Mouse (Mus musculus) embryonic facial prominence, embryonic 12.5 days (tissue): Measurements from ENCODE around the gene Fastkd5. TPM values are rescaled to one million over a fixed set of nuclear protein-coding genes. Genes with fewer than 3 reads are reported as not detected.
"Not testable (repeated sequence)": the region's sequence is repeated elsewhere in the genome, so short reads cannot be mapped to it uniquely, and the experiment has no call there.

Experiments
- ATAC-seq: fragments of 200-750 bp; cut with Nextera tagmentation; 2 replicates; pipeline ENCODE4 v1.8.0; 2017; ENCODE audit not compliant: insufficient number of reproducible peaks, insufficient read depth, low FRiP score, low TSS enrichment
- H3K27ac ChIP-seq: fragments of 300-500 bp; sonication (generic); 2 replicates; pipeline ENCODE4 v1.5.1; 2016; ENCODE audit warnings: mild to moderate bottlenecking
- H3K27me3 ChIP-seq: fragments of 300-500 bp; sonication (generic); 2 replicates; pipeline ENCODE4 v1.6.1; 2016; ENCODE audit warnings: mild to moderate bottlenecking, moderate library complexity
- H3K36me3 ChIP-seq: fragments of 300-500 bp; sonication (generic); 2 replicates; pipeline ENCODE4 v1.6.1; 2016; ENCODE audit warnings: mild to moderate bottlenecking
- H3K4me1 ChIP-seq: fragments of 300-500 bp; sonication (generic); 2 replicates; pipeline ENCODE4 v1.6.1; 2016
- H3K4me2 ChIP-seq: fragments of 300-500 bp; sonication (generic); replicated peaks from 2 replicates; pipeline ENCODE4 v1.6.1; 2016; ENCODE audit warnings: mild to moderate bottlenecking, moderate library complexity
- H3K4me3 ChIP-seq: fragments of 300-500 bp; sonication (generic); 2 replicates; pipeline ENCODE4 v1.5.1; 2016; ENCODE audit warnings: mild to moderate bottlenecking
- H3K9ac ChIP-seq: fragments of 300-500 bp; sonication (generic); 2 replicates; pipeline ENCODE4 v1.6.1; 2016; ENCODE audit warnings: mild to moderate bottlenecking, moderate library complexity
- H3K9me3 ChIP-seq: fragments of 300-500 bp; sonication (generic); 2 replicates; pipeline ENCODE4 v1.6.1; 2016; ENCODE audit warnings: mild to moderate bottlenecking, moderate library complexity
- WGBS: fragments of 180-500 bp; shearing (Covaris S2); methylation state at CpG from one replicate; pipeline ENCODE4 v1.1.7; 2016; 5-methylcytosine and 5-hydroxymethylcytosine counted together
- polyA plus RNA-seq: library from polyadenylated mRNA; unstranded; fragments of >200 nt; fragmentation: Nextera tagmentation; extraction: Ambion mirVana; gene quantifications from 2 replicates; pipeline ENCODE4 v1.2.1, GENCODE M21; 2016

Fastkd5 gene
- polyA plus RNA-seq, 1 experiment from 2014 or later = 18.6 TPM

GRCm38 (mm10) chr2:130589157-130589556, 40.7 kb downstream of the Fastkd5 start:
- no peaks in the 10 kb centered on the region for H3K4me1 ChIP-seq
- WGBS = 73% methylated on average over 4 of the region's 4 CpGs
- no peaks in the 10 kb centered on the region for H3K9me3 ChIP-seq
- H3K27ac ChIP-seq = no peak overlapping the region
- no peaks in the 10 kb centered on the region for H3K27me3 ChIP-seq
- no peak overlapping the region for H3K9ac ChIP-seq
- no peak for ATAC-seq
- H3K36me3 ChIP-seq = peaks cover 24% of the 10 kb centered on the region
- H3K4me2 ChIP-seq = no peak overlapping the region
- no peak overlapping the region for H3K4me3 ChIP-seq

GRCm38 (mm10) chr2:130588373-130588772, 41.5 kb downstream of the Fastkd5 start:
- Histone ChIP-seq H3K27me3 (no peaks in the 10 kb centered on the region), H3K4me2 (no peak overlapping the region), H3K4me3 (no peak overlapping the region), H3K4me1 (no peaks in the 10 kb centered on the region), H3K36me3 (peaks cover 21% of the 10 kb centered on the region), H3K9me3 (no peaks in the 10 kb centered on the region), H3K27ac (no peak overlapping the region), H3K9ac (no peak overlapping the region)
- ATAC-seq = no peak
- 88% methylated on average over 2 of the region's 2 CpGs for WGBS

- ATAC-seq = no peak
- 87% methylated on average over 6 of the region's 6 CpGs for WGBS
Observed at GRCm38 (mm10) chr2:130586016-130586415, 43.8 kb downstream of the Fastkd5 start.

GRCm38 (mm10) chr2:130583902-130584560, 45.8 kb downstream of the Fastkd5 start:
- H3K27ac ChIP-seq = no peak overlapping the region
- peaks cover 41% of the 10 kb centered on the region for H3K27me3 ChIP-seq
- no peaks in the 10 kb centered on the region for H3K36me3 ChIP-seq
- H3K9ac ChIP-seq = no peak overlapping the region
- no peak overlapping the region for H3K4me3 ChIP-seq
- no peak overlapping the region for H3K4me2 ChIP-seq
- no peak for ATAC-seq
- H3K4me1 ChIP-seq = peaks cover 9% of the 10 kb centered on the region; the same call in 1 of the 2 replicates
- H3K9me3 ChIP-seq = no peaks in the 10 kb centered on the region
- 81% methylated on average over 10 of the region's 10 CpGs for WGBS

More at GRCm38 (mm10) chr2:130586016-130586415, 43.8 kb downstream of the Fastkd5 start:
- H3K4me1 ChIP-seq = no peaks in the 10 kb centered on the region
- H3K27me3 ChIP-seq = peaks cover 21% of the 10 kb centered on the region
- no peaks in the 10 kb centered on the region for H3K9me3 ChIP-seq
- no peak overlapping the region for H3K4me3 ChIP-seq
- no peak overlapping the region for H3K9ac ChIP-seq
- peaks cover 11% of the 10 kb centered on the region for H3K36me3 ChIP-seq
- no peak overlapping the region for H3K4me2 ChIP-seq
- H3K27ac ChIP-seq = no peak overlapping the region

GRCm38 (mm10) chr2:130582552-130582951, 47.3 kb downstream of the Fastkd5 start, which contains the start of gene Avp:
TSS of gene Avp (minus strand) at chr2:130582554.
- no peak for ATAC-seq
- no peaks in the 10 kb centered on the region for H3K36me3 ChIP-seq

GRCm38 (mm10) chr2:130581201-130581600, 48.6 kb downstream of the Fastkd5 start:
- no peak overlapping the region for H3K27ac ChIP-seq
- H3K27me3 ChIP-seq = peaks cover 68% of the 10 kb centered on the region
- H3K4me2 ChIP-seq = peak overlapping the region; percentile 53
- peak overlapping the region; percentile 33 for H3K4me3 ChIP-seq
- 4% methylated on average over 16 of the region's 16 CpGs for WGBS
- no peaks in the 10 kb centered on the region for H3K9me3 ChIP-seq
- peak overlapping the region; percentile 20; the same call in 1 of the 2 replicates for H3K9ac ChIP-seq
- H3K36me3 ChIP-seq = no peaks in the 10 kb centered on the region
- ATAC-seq = no peak
- H3K4me1 ChIP-seq = peaks cover 16% of the 10 kb centered on the region; the same call in 1 of the 2 replicates

More at GRCm38 (mm10) chr2:130582552-130582951, 47.3 kb downstream of the Fastkd5 start, which contains the start of gene Avp:
- no peak within 1 kb of the TSS for H3K4me3 ChIP-seq
- no peak within 1 kb of the TSS for H3K4me2 ChIP-seq
- H3K4me1 ChIP-seq = peaks cover 12% of the 10 kb centered on the region; the same call in 1 of the 2 replicates
- H3K27ac ChIP-seq = no peak within 1 kb of the TSS
- 28% methylated on average over 10 of the region's 10 CpGs for WGBS
- H3K9ac ChIP-seq = no peak within 1 kb of the TSS
- no peaks in the 10 kb centered on the region for H3K9me3 ChIP-seq
- H3K27me3 ChIP-seq = peaks cover 55% of the 10 kb centered on the region

- 0 out of 2 replicates have a peak overlapping the region, but pooled peaks have one; percentile 33 for H3K4me3 ChIP-seq
- WGBS = 6% methylated on average over 8 of the region's 8 CpGs
- peaks cover 82% of the 10 kb centered on the region for H3K27me3 ChIP-seq
- H3K4me1 ChIP-seq = peaks cover 16% of the 10 kb centered on the region; the same call in 1 of the 2 replicates
- H3K9ac ChIP-seq = no peak overlapping the region
- no peak overlapping the region for H3K27ac ChIP-seq
- ATAC-seq = no peak
- H3K4me2 ChIP-seq = no peak overlapping the region
- H3K9me3 ChIP-seq = no peaks in the 10 kb centered on the region
- no peaks in the 10 kb centered on the region for H3K36me3 ChIP-seq
Observed at GRCm38 (mm10) chr2:130579791-130580190, 50.0 kb downstream of the Fastkd5 start.

- 8% methylated on average over 11 of the region's 11 CpGs for WGBS
- Histone ChIP-seq H3K36me3 (no peaks in the 10 kb centered on the region), H3K4me3 (no peak overlapping the region), H3K4me2 (no peak overlapping the region), H3K9ac (no peak overlapping the region), H3K27ac (no peak overlapping the region), H3K9me3 (no peaks in the 10 kb centered on the region), H3K4me1 (peaks cover 16% of the 10 kb centered on the region; the same call in 1 of the 2 replicates), H3K27me3 (peaks cover 82% of the 10 kb centered on the region)
- no peak for ATAC-seq
Observed at GRCm38 (mm10) chr2:130578148-130578547, 51.7 kb downstream of the Fastkd5 start.

GRCm38 (mm10) chr2:130577632-130578031, 52.2 kb downstream of the Fastkd5 start:
- H3K27ac ChIP-seq = no peak overlapping the region
- WGBS = 7% methylated on average over 12 of the region's 12 CpGs
- H3K9me3 ChIP-seq = no peaks in the 10 kb centered on the region
- no peak overlapping the region for H3K9ac ChIP-seq
- H3K4me2 ChIP-seq = 0 out of 2 replicates have a peak overlapping the region, but pooled peaks have one; percentile 8
- no peak for ATAC-seq
- H3K36me3 ChIP-seq = no peaks in the 10 kb centered on the region
- peaks cover 78% of the 10 kb centered on the region for H3K27me3 ChIP-seq
- no peak overlapping the region for H3K4me3 ChIP-seq
- peaks cover 16% of the 10 kb centered on the region; the same call in 1 of the 2 replicates for H3K4me1 ChIP-seq

GRCm38 (mm10) chr2:130577021-130577420, 52.8 kb downstream of the Fastkd5 start:
- 3% methylated on average over 9 of the region's 9 CpGs for WGBS
- Histone ChIP-seq H3K36me3 (no peaks in the 10 kb centered on the region), H3K27ac (no peak overlapping the region), H3K4me3 (no peak overlapping the region), H3K9ac (no peak overlapping the region), H3K4me2 (peak overlapping the region; percentile 52), H3K27me3 (peaks cover 72% of the 10 kb centered on the region), H3K4me1 (peaks cover 16% of the 10 kb centered on the region; the same call in 1 of the 2 replicates), H3K9me3 (no peaks in the 10 kb centered on the region)
- no peak for ATAC-seq

- not testable (repeated sequence) for ATAC-seq, H3K36me3 ChIP-seq, H3K27ac ChIP-seq, H3K9me3 ChIP-seq
- Histone ChIP-seq H3K4me3 (peak overlapping the region; percentile 27), H3K4me2 (peak overlapping the region; percentile 52), H3K4me1 (peaks cover 16% of the 10 kb centered on the region; the same call in 1 of the 2 replicates), H3K27me3 (peaks cover 67% of the 10 kb centered on the region), H3K9ac (peak overlapping the region; percentile 43)
- WGBS = 2% methylated on average over 32 of the region's 32 CpGs
Observed at GRCm38 (mm10) chr2:130576564-130576963, 53.3 kb downstream of the Fastkd5 start.

GRCm38 (mm10) chr2:130575873-130576272, 54.0 kb downstream of the Fastkd5 start, which contains the start of gene Oxt:
TSS of gene Oxt (plus strand) at chr2:130576173.
- no peak for ATAC-seq
- H3K4me3 ChIP-seq = peak within 1 kb of the TSS; percentile 27
- 43% methylated on average over 9 of the region's 9 CpGs for WGBS
- no peaks in the 10 kb centered on the region for H3K9me3 ChIP-seq
- H3K4me1 ChIP-seq = peaks cover 15% of the 10 kb centered on the region; the same call in 1 of the 2 replicates
- peak within 1 kb of the TSS; percentile 52 for H3K4me2 ChIP-seq
- H3K9ac ChIP-seq = peak within 1 kb of the TSS; percentile 43
- peaks cover 60% of the 10 kb centered on the region for H3K27me3 ChIP-seq
- H3K36me3 ChIP-seq = no peaks in the 10 kb centered on the region
- no peak within 1 kb of the TSS for H3K27ac ChIP-seq
